Mouse (Mus musculus): ENCODE measurements at regions not wholly inside any gene's neighbourhood (a gene's known extent, or its start where the extent isn't known, plus 50 kb on each side); places are given as distances from the start of the nearest gene placed in this dataset.

DNA sequence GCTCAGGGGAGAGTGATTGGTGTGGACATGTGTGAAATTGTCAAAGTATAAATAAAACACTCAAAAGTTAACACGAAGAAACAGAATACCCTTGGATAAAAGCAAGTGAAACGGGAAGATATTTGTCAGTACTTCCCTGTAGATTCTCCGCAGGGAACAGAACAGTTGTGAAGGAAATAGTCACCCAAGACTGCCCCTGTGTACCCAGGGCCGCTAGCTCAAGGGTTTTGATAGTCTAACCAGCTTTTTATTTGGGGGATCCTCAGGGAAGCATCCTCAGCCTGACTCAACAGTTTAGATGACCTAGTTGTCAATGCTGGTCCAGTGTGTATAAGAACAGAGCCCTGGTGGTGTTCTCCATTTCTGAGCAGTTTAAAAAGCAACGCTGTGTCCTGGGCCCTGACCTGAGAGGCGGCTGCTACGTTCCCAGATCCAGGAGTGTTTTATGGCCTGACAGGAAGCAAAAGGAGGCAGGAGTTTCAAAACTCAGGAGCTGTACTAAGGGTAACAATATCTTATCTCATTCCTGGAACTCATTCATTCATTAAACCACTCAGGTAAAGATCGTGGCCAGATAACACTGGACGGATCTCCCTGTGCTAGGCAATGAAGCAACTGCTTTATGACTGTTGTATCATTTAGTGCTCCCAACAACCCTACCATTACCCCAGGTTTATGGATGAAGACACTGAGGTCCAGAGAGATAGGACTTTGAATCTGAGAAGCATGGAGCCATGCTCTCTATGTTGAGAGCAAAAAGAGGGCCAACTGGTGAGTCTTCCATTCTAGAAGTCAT lies 359.8 kb upstream of the Maf start:
- no peak for TF ChIP-seq CTCF (conservative IDR thresholded peaks at IDR 0.05; ENCODE audit: low read length)
- no peak for TF ChIP-seq POU5F1 (IDR thresholded peaks at IDR 0.05; ENCODE audit: borderline replicate concordance, low read length)

All from E14TG2a.4 (cell line).